Mouse (Mus musculus): ENCODE measurements around the gene Grb7. TPM values are rescaled to one million over a fixed set of nuclear protein-coding genes. Genes with fewer than 3 reads are reported as not detected.

The Grb7 gene
- polyA plus RNA-seq (2014; fragmentation: Nextera tagmentation; extraction: Ambion mirVana), result 0.38 and 0.41 TPM in 2 replicates

DNA sequence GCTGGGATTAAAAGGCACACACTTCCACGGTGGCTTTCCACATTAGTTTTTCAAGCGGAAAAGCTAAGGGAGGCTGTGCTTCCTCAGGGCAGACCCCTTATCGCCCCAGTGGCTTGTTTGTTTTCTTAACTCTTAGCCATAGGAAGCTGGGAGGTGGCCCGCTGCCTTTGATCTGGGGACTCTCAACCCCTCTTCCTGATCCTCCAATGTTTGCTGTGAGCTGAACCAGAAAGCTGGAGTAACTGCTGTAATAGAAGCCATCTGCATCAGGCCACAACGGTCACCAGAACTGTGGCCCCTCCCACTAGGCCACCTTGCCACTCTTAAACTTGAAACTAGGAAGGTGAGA, at the start of gene Grb7:
TSS of gene Grb7 (plus strand) at position 182 of the 349 bp plus-strand sequence.
- Histone ChIP-seq H3K36me3 (ENCODE audit: control insufficient read depth, insufficient read depth, low read length) (no peaks in the 10 kb centered on the region), H3K9ac (ENCODE audit: low read length) (no peak within 1 kb of the TSS), H3K27ac (ENCODE audit: low read depth, low read length) (no peak within 1 kb of the TSS), H3K27me3 (replicated peaks; ENCODE audit: control insufficient read depth, insufficient read depth, low read length) (peaks cover 27% of the 10 kb centered on the region), H3K4me2 (ENCODE audit: low read length) (peak within 1 kb of the TSS; percentile 26; the same call in 1 of the 2 replicates), H3K4me1 (ENCODE audit: control insufficient read depth, insufficient read depth, low read length) (no peaks in the 10 kb centered on the region), H3K4me3 (ENCODE audit: low read depth, low read length) (0 out of 2 replicates have a peak within 1 kb of the TSS, but pooled peaks have one; percentile 5), H3K9me3 (replicated peaks; ENCODE audit: control insufficient read depth, low read length) (no peaks in the 10 kb centered on the region)
- DNase-seq (ENCODE audit: low spot score), result no peak
- no peak for ATAC-seq
- WGBS, result 16% methylated on average over 5 of the region's 5 CpGs

DNA sequence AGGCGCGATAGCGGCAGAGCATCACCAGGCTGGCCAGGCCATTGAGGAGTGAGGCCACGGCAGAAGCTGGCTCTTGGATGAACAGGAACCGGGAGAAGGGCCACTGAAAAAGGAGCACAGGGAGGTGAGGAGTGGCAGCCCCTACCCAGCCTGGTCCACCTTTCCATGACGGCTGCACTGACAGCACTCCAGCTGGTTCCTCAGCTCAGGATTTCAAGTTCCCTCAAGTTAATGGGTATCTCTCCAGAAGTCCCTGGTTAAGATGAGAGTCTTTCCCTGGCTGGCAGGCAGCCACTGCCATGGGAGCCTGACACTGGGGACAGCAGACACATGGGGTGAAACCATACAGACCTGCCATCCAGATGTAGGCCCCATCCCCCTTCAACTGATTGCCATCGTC, 48.2 kb upstream of the Grb7 start:
- DNase-seq (ENCODE audit: low spot score), result no peak
- H3K9ac ChIP-seq (ENCODE audit: low read length), result no peak overlapping the region
- no peak overlapping the region for H3K27ac ChIP-seq (ENCODE audit: low read depth, low read length)
- H3K4me1 ChIP-seq (ENCODE audit: control insufficient read depth, insufficient read depth, low read length), result peaks cover 28% of the 10 kb centered on the region
- no peaks in the 10 kb centered on the region for H3K27me3 ChIP-seq (replicated peaks; ENCODE audit: control insufficient read depth, insufficient read depth, low read length)
- H3K4me3 ChIP-seq (ENCODE audit: low read depth, low read length), result no peak overlapping the region
- H3K4me2 ChIP-seq (ENCODE audit: low read length), result no peak overlapping the region
- ATAC-seq, result no peak
- H3K9me3 ChIP-seq (replicated peaks; ENCODE audit: control insufficient read depth, low read length), result no peaks in the 10 kb centered on the region
- 89% methylated on average over 7 of the region's 7 CpGs for WGBS
- H3K36me3 ChIP-seq (ENCODE audit: control insufficient read depth, insufficient read depth, low read length), result no peaks in the 10 kb centered on the region

DNA sequence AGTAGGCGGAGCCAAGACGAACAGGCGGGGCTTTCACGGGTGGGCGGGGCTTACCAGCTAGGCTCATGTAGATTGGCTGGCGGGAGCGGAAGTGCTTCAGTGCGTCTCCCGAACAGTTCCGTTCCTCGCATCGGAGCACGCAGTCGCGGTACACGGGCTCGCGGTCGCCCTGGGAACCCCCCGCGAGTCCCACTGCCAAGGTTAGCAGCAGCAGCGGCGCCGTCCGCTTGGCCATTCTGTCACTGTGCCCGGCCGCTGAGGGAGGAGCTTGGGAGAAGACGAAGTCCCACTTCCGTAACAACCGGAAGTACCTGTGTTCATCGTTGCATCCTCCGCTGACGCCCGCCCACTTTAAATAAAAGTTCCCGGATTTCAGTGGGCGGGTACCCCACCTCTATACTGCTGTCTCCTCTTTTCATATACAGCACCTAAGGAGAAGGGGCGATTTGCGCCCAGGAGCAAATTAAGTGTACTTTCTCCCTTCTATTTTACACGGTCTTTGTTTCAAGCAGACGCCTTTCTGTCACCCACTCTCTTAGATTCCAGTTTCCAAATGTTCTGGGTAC, 46.0 kb upstream of the Grb7 start, which contains the start of gene Pgap3:
TSS of gene Pgap3 (minus strand) at position 330 of the 566 bp plus-strand sequence.
- H3K27me3 ChIP-seq (replicated peaks; ENCODE audit: control insufficient read depth, insufficient read depth, low read length), result no peaks in the 10 kb centered on the region
- peak; percentile 95 for DNase-seq (ENCODE audit: low spot score)
- no peaks in the 10 kb centered on the region for H3K9me3 ChIP-seq (replicated peaks; ENCODE audit: control insufficient read depth, low read length)
- under 1% methylated on average over 36 of the region's 40 CpGs for WGBS
- peak within 1 kb of the TSS; percentile 49 for H3K4me3 ChIP-seq (ENCODE audit: low read depth, low read length)
- peaks cover 8% of the 10 kb centered on the region for H3K4me1 ChIP-seq (ENCODE audit: control insufficient read depth, insufficient read depth, low read length)
- peak; percentile 95 for ATAC-seq
- peak within 1 kb of the TSS; percentile 68 for H3K9ac ChIP-seq (ENCODE audit: low read length)
- peak within 1 kb of the TSS; percentile 72 for H3K4me2 ChIP-seq (ENCODE audit: low read length)
- H3K36me3 ChIP-seq (ENCODE audit: control insufficient read depth, insufficient read depth, low read length), result no peaks in the 10 kb centered on the region
- H3K27ac ChIP-seq (ENCODE audit: low read depth, low read length), result peak within 1 kb of the TSS; percentile 95

- Histone ChIP-seq H3K27ac (ENCODE audit: low read depth, low read length) (peak overlapping the region; percentile 95), H3K9me3 (replicated peaks; ENCODE audit: control insufficient read depth, low read length) (no peaks in the 10 kb centered on the region), H3K4me1 (ENCODE audit: control insufficient read depth, insufficient read depth, low read length) (peaks cover 8% of the 10 kb centered on the region), H3K27me3 (replicated peaks; ENCODE audit: control insufficient read depth, insufficient read depth, low read length) (no peaks in the 10 kb centered on the region), H3K4me3 (ENCODE audit: low read depth, low read length) (peak overlapping the region; percentile 49), H3K36me3 (ENCODE audit: control insufficient read depth, insufficient read depth, low read length) (no peaks in the 10 kb centered on the region), H3K4me2 (ENCODE audit: low read length) (peak overlapping the region; percentile 72), H3K9ac (ENCODE audit: low read length) (peak overlapping the region; percentile 68)
- DNase-seq (ENCODE audit: low spot score) (no peak), ATAC-seq (peak; percentile 11; the same call in 1 of the 2 replicates)
- 55% methylated on average over 3 of the region's 3 CpGs for WGBS
Observed at GRCm38 (mm10) chr11:98400816-98401215, 45.4 kb upstream of the Grb7 start.

GRCm38 (mm10) chr11:98406621-98407020, 39.6 kb upstream of the Grb7 start:
- Histone ChIP-seq H3K4me2 (ENCODE audit: low read length) (no peak overlapping the region), H3K36me3 (ENCODE audit: control insufficient read depth, insufficient read depth, low read length) (no peaks in the 10 kb centered on the region), H3K27ac (ENCODE audit: low read depth, low read length) (no peak overlapping the region), H3K9me3 (replicated peaks; ENCODE audit: control insufficient read depth, low read length) (no peaks in the 10 kb centered on the region), H3K4me1 (ENCODE audit: control insufficient read depth, insufficient read depth, low read length) (0 out of 2 replicates have a peak, but pooled peaks cover 4% of the 10 kb centered on the region), H3K27me3 (replicated peaks; ENCODE audit: control insufficient read depth, insufficient read depth, low read length) (peaks cover 4% of the 10 kb centered on the region; the same call in 1 of the 2 replicates), H3K4me3 (ENCODE audit: low read depth, low read length) (no peak overlapping the region), H3K9ac (ENCODE audit: low read length) (no peak overlapping the region)
- ATAC-seq (no peak), DNase-seq (ENCODE audit: low spot score) (no peak)
- 74% methylated on average over 6 of the region's 6 CpGs for WGBS

DNA sequence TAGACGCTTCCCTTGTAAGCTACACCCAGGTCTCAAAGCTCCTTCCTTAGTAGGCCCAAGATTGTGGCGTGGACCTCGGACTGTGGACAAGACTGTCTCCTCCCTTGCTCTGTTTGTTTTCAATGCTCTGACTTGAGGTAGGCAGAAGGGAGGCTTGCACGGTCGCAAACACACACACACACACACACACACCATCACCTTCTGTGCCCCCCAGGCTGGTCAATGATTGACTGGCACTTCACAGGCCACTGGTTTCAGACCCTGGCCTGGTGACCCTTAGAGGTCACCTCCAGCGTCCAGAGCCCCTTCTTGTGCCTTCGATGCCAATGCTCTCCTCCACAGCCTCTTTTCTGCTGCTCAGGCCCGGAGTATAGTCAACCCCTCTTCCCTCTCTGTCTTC, 37.3 kb upstream of the Grb7 start:
- no peak overlapping the region for H3K4me3 ChIP-seq (ENCODE audit: low read depth, low read length)
- WGBS, result 60% methylated on average over 8 of the region's 8 CpGs
- H3K27ac ChIP-seq (ENCODE audit: low read depth, low read length), result no peak overlapping the region
- ATAC-seq (no peak), DNase-seq (ENCODE audit: low spot score) (no peak)
- H3K4me2 ChIP-seq (ENCODE audit: low read length), result peak overlapping the region; percentile 12; the same call in 1 of the 2 replicates
- no peak overlapping the region for H3K9ac ChIP-seq (ENCODE audit: low read length)
- H3K4me1 ChIP-seq (ENCODE audit: control insufficient read depth, insufficient read depth, low read length), result peaks cover 7% of the 10 kb centered on the region
- H3K36me3 ChIP-seq (ENCODE audit: control insufficient read depth, insufficient read depth, low read length), result no peaks in the 10 kb centered on the region
- H3K27me3 ChIP-seq (replicated peaks; ENCODE audit: control insufficient read depth, insufficient read depth, low read length), result peaks cover 14% of the 10 kb centered on the region; the same call in 1 of the 2 replicates
- no peaks in the 10 kb centered on the region for H3K9me3 ChIP-seq (replicated peaks; ENCODE audit: control insufficient read depth, low read length)

GRCm38 (mm10) chr11:98409341-98409822, 36.8 kb upstream of the Grb7 start:
- peaks cover 7% of the 10 kb centered on the region for H3K4me1 ChIP-seq (ENCODE audit: control insufficient read depth, insufficient read depth, low read length)
- H3K9me3 ChIP-seq (replicated peaks; ENCODE audit: control insufficient read depth, low read length), result no peaks in the 10 kb centered on the region
- 0 out of 2 replicates have a peak overlapping the region, but pooled peaks have one; percentile 22 for H3K9ac ChIP-seq (ENCODE audit: low read length)
- ATAC-seq (no peak), DNase-seq (ENCODE audit: low spot score) (peak; percentile 53)
- 5% methylated on average over 10 of the region's 10 CpGs for WGBS
- no peak overlapping the region for H3K27ac ChIP-seq (ENCODE audit: low read depth, low read length)
- H3K27me3 ChIP-seq (replicated peaks; ENCODE audit: control insufficient read depth, insufficient read depth, low read length), result peaks cover 14% of the 10 kb centered on the region; the same call in 1 of the 2 replicates
- peak overlapping the region; percentile 12; the same call in 1 of the 2 replicates for H3K4me2 ChIP-seq (ENCODE audit: low read length)
- no peaks in the 10 kb centered on the region for H3K36me3 ChIP-seq (ENCODE audit: control insufficient read depth, insufficient read depth, low read length)
- H3K4me3 ChIP-seq (ENCODE audit: low read depth, low read length), result no peak overlapping the region

- peak within 1 kb of the TSS; percentile 60 for H3K4me3 ChIP-seq (ENCODE audit: low read depth, low read length)
- ATAC-seq (peak; percentile 84), DNase-seq (ENCODE audit: low spot score) (peak; percentile 78)
- H3K4me2 ChIP-seq (ENCODE audit: low read length), result peak within 1 kb of the TSS; percentile 99
- H3K36me3 ChIP-seq (ENCODE audit: control insufficient read depth, insufficient read depth, low read length), result no peaks in the 10 kb centered on the region
- H3K27ac ChIP-seq (ENCODE audit: low read depth, low read length), result peak within 1 kb of the TSS; percentile 77
- no peaks in the 10 kb centered on the region for H3K9me3 ChIP-seq (replicated peaks; ENCODE audit: control insufficient read depth, low read length)
- H3K27me3 ChIP-seq (replicated peaks; ENCODE audit: control insufficient read depth, insufficient read depth, low read length), result peaks cover 14% of the 10 kb centered on the region; the same call in 1 of the 2 replicates
- under 1% methylated on average over 44 of the region's 49 CpGs for WGBS
- peaks cover 7% of the 10 kb centered on the region for H3K4me1 ChIP-seq (ENCODE audit: control insufficient read depth, insufficient read depth, low read length)
- H3K9ac ChIP-seq (ENCODE audit: low read length), result peak within 1 kb of the TSS; percentile 77
Observed at GRCm38 (mm10) chr11:98412273-98412796, 33.9 kb upstream of the Grb7 start, which contains the start of gene Erbb2. Gene Erbb2, plus strand, starts transcription at chr11:98412470.

Data from forebrain, embryonic 14.5 days (tissue).